Mouse (Mus musculus) c-Kit-positive CD71-positive TER-119-negative erythroid progenitor cells, embryonic 14.5 days (primary cell): Measurements from ENCODE around the gene Sh3rf3.

ENCODE experiments used
- DNase-seq: peaks from one replicate; pipeline ENCODE4 v3.0.0-alpha.2; 2013; ENCODE audit warnings: low read depth

Sh3rf3 gene

GRCm38 (mm10) chr10:58915301-58916245, 102.4 kb downstream of the Sh3rf3 start:
- no peak for DNase-seq

- DNase-seq: no peak
These were observed 108.6 kb downstream of the Sh3rf3 start for GRCm38 (mm10) chr10:58921643-58922188.

GRCm38 (mm10) chr10:58922216-58922829, 109.2 kb downstream of the Sh3rf3 start:
- no peak for DNase-seq

- DNase-seq: no peak
These were observed 109.8 kb downstream of the Sh3rf3 start for GRCm38 (mm10) chr10:58922993-58923392.

- no peak for DNase-seq
These were observed 113.4 kb downstream of the Sh3rf3 start for GRCm38 (mm10) chr10:58926578-58926977.

- no peak for DNase-seq
These were observed 115.8 kb downstream of the Sh3rf3 start for GRCm38 (mm10) chr10:58928952-58929442.

- no peak for DNase-seq
These were observed 119.1 kb downstream of the Sh3rf3 start for GRCm38 (mm10) chr10:58932151-58932773.

GRCm38 (mm10) chr10:58935606-58936005, 122.4 kb downstream of the Sh3rf3 start:
- no peak for DNase-seq

- no peak for DNase-seq
These were observed 123.3 kb downstream of the Sh3rf3 start for GRCm38 (mm10) chr10:58936441-58936860.

- no peak for DNase-seq
These were observed 124.4 kb downstream of the Sh3rf3 start for GRCm38 (mm10) chr10:58937521-58937920.

- no peak for DNase-seq
These were observed 129.7 kb downstream of the Sh3rf3 start for GRCm38 (mm10) chr10:58942819-58943218.

- DNase-seq: no peak
These were observed 130.7 kb downstream of the Sh3rf3 start for GRCm38 (mm10) chr10:58943661-58944400.

- DNase-seq: no peak
These were observed 131.8 kb downstream of the Sh3rf3 start for GRCm38 (mm10) chr10:58944930-58945329.

GRCm38 (mm10) chr10:58949770-58950638, 136.8 kb downstream of the Sh3rf3 start:
- DNase-seq: no peak

GRCm38 (mm10) chr10:58960193-58960592, 147.0 kb downstream of the Sh3rf3 start:
- DNase-seq: no peak

GRCm38 (mm10) chr10:58968236-58968635, 155.1 kb downstream of the Sh3rf3 start:
- DNase-seq: no peak

- no peak for DNase-seq
These were observed 156.2 kb downstream of the Sh3rf3 start for GRCm38 (mm10) chr10:58969351-58969750.

GRCm38 (mm10) chr10:58972115-58972514, 159.0 kb downstream of the Sh3rf3 start:
- DNase-seq: no peak

GRCm38 (mm10) chr10:58974138-58974537, 161.0 kb downstream of the Sh3rf3 start:
- DNase-seq: no peak

- no peak for DNase-seq
These were observed 166.3 kb downstream of the Sh3rf3 start for GRCm38 (mm10) chr10:58979320-58979959.
